Mouse (Mus musculus): Measurements from ENCODE around the gene Bean1. TPM values are rescaled to one million over a fixed set of nuclear protein-coding genes. Genes with fewer than 3 reads are reported as not detected.
"Not testable (repeated sequence)": the region's sequence is repeated elsewhere in the genome, so short reads cannot be mapped to it uniquely, and the experiment has no call there.

Gene Bean1
- total RNA-seq, 1 experiment from 2014 or later = not detected

GRCm38 (mm10) chr8:104253016-104253415 is 82.8 kb downstream of the Bean1 start:
- ATAC-seq (replicated peaks in 1 of 2; ENCODE audit: insufficient read depth in 1 of 2, low FRiP score in 2 of 2, low TSS enrichment in 1 of 2, low read depth in 1 of 2, poor library complexity in 2 of 2, severe bottlenecking in 2 of 2) = peak in 1 of 2 experiments; percentile 24; a peak in 1 of 4 replicates

GRCm38 (mm10) chr8:104261802-104262201 is 91.6 kb downstream of the Bean1 start:
- not testable (repeated sequence) for ATAC-seq (replicated peaks in 1 of 2; ENCODE audit: insufficient read depth in 1 of 2, low FRiP score in 2 of 2, low TSS enrichment in 1 of 2, low read depth in 1 of 2, poor library complexity in 2 of 2, severe bottlenecking in 2 of 2)

GRCm38 (mm10) chr8:104264271-104264935 is 94.2 kb downstream of the Bean1 start:
- not testable (repeated sequence) for ATAC-seq (replicated peaks in 1 of 2; ENCODE audit: insufficient read depth in 1 of 2, low FRiP score in 2 of 2, low TSS enrichment in 1 of 2, low read depth in 1 of 2, poor library complexity in 2 of 2, severe bottlenecking in 2 of 2)

- ATAC-seq (replicated peaks in 1 of 2; ENCODE audit: insufficient read depth in 1 of 2, low FRiP score in 2 of 2, low TSS enrichment in 1 of 2, low read depth in 1 of 2, poor library complexity in 2 of 2, severe bottlenecking in 2 of 2) = no peak
Observed at GRCm38 (mm10) chr8:104268368-104268767, 98.1 kb downstream of the Bean1 start.

Other genes starting within 250 kb of the Bean1 start
- not detected in 2 replicates for gene Cdh5, start 68.8 kb upstream of the Bean1 start, total RNA-seq (2017)
- gene Tk2, start 78.1 kb downstream of the Bean1 start, total RNA-seq (2017) = 22.0 and 23.6 TPM in 2 replicates
- 23.2 and 26.5 TPM in 2 replicates for gene Cklf, start 80.4 kb downstream of the Bean1 start, total RNA-seq (2017)
- gene Cmtm2a, start 122.7 kb downstream of the Bean1 start, total RNA-seq (2017) = not detected in 2 replicates
- not detected in 2 replicates for gene Gm45711, start 139.6 kb downstream of the Bean1 start, total RNA-seq (2017)
- not detected in 2 replicates for gene Cmtm1, start 139.7 kb downstream of the Bean1 start, total RNA-seq (2017)
- gene Gm11020, start 151.1 kb downstream of the Bean1 start, total RNA-seq (2017) = not detected in 2 replicates
- not detected in 2 replicates for gene Cmtm2b, start 151.8 kb downstream of the Bean1 start, total RNA-seq (2017)
- gene Cmtm3, start 169.0 kb downstream of the Bean1 start, total RNA-seq (2017) = 12.1 and 12.9 TPM in 2 replicates
- 3.7 and 4.4 TPM in 2 replicates for gene Cmtm4, start 225.4 kb downstream of the Bean1 start, total RNA-seq (2017)